8 mouse cellular contexts compared by ENCODE assay signal in the genomic region with DNA sequence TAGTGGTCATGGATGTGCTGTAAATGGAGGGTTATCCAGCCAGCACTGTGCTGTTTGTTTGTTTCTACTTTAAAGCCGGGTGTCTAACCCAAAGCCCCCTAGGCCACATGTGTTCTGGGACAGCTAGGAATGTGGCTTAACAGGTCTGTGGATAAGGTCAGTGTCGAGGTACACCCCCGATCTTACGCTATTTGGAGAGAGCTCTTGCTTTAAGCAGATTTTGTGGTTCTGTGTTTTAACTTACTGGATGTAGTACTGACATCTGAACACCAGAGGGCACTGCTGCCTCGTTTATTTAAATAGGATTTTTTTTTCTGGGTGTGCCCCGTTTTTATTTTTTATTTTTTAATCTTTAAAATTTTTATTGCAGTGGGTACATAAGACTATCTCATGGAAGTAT. TPM values are rescaled to one million over a fixed set of nuclear protein-coding genes. Genes with fewer than 3 reads are reported as not detected.
DNase-seq lines count a peak whose midpoint lies in the region; ATAC-seq lines count a peak whose summit lies in the region.

No protein-coding gene starts in this region.

- no peak overlapping the region for H3K4me3 ChIP-seq in heart, embryonic 11.5 days (ENCODE audit: low read depth, low read length)

- no peak overlapping the region for H3K4me2 ChIP-seq in heart, embryonic 11.5 days

- no peaks in the 10 kb centered on the region for H3K4me1 ChIP-seq in heart, embryonic 11.5 days (ENCODE audit: control insufficient read depth, insufficient read depth, low read length)

- DNase-seq in heart, adult 11 months, result peak; percentile 79
- DNase-seq in right cerebral cortex, adult 2 months (ENCODE audit: low spot score in 2 of 2), result peak; percentile 48 to 55
- DNase-seq in right cerebral cortex, postnatal 25 days, result no peak
- DNase-seq in brain, adult 2 months (ENCODE audit: low read depth, low spot score), result peak; percentile 82
- peak; percentile 48 for DNase-seq in lung, postnatal 10 days
- no peak for DNase-seq in T-cell, adult 2 months (ENCODE audit: low spot score)
- no peak for DNase-seq in adrenal gland, adult 8-10 months

- no peaks in the 10 kb centered on the region for H3K36me3 ChIP-seq in heart, embryonic 11.5 days (ENCODE audit: control insufficient read depth, insufficient read depth, low read length)

- H3K27ac ChIP-seq in heart, embryonic 11.5 days (ENCODE audit: low read depth, low read length), result no peak overlapping the region

- H3K27me3 ChIP-seq in heart, embryonic 11.5 days (ENCODE audit: control insufficient read depth, insufficient read depth, low read length), result no peaks in the 10 kb centered on the region; the same call in 1 of the 2 replicates

- H3K9me3 ChIP-seq in heart, embryonic 11.5 days (replicated peaks; ENCODE audit: control insufficient read depth, low read length), result no peaks in the 10 kb centered on the region

- 18% methylated on average over 6 of the region's 6 CpGs for WGBS in heart, embryonic 11.5 days (ENCODE audit: insufficient replicate concordance)

- H3K9ac ChIP-seq in heart, embryonic 11.5 days (ENCODE audit: low read depth, low read length), result no peak overlapping the region

- no peak for ATAC-seq in heart, embryonic 11.5 days (replicated peaks; ENCODE audit: insufficient number of reproducible peaks, low FRiP score, low TSS enrichment)

RNA-seq across cellular contexts. Expression of gene Wipf1, which starts 21.2 kb away (rescaled TPM):
- 6.3 and 7.8 TPM in 2 replicates for polyA plus RNA-seq in heart, embryonic 11.5 days (2014; fragmentation: Nextera tagmentation; extraction: Ambion mirVana)
- 10 to 100 TPM; 14.3 to 30.5 (median 19.8) TPM for total RNA-seq in adrenal gland, adult 8-10 months (2022)

RNA-seq across cellular contexts. Expression of gene Chrna1, which starts 29.4 kb away (rescaled TPM):
- polyA plus RNA-seq in heart, embryonic 11.5 days (2014; fragmentation: Nextera tagmentation; extraction: Ambion mirVana), result 0.15 and 0.33 TPM in 2 replicates
- total RNA-seq in adrenal gland, adult 8-10 months (2022), result under 1 TPM in 3 of 4 experiments, not detected in 1; 0.05 to 0.09 (median 0.06) TPM

Comparison
In these comparisons a context has a peak if more than half of its experiments do, and no peak if none do; other contexts are left out.
1. DNase-seq: peak in heart, adult 11 months (single experiment), right cerebral cortex, adult 2 months (2 of 2), brain, adult 2 months (single experiment) and lung, postnatal 10 days (single experiment); none in right cerebral cortex, postnatal 25 days (single experiment), T-cell, adult 2 months (single experiment) and adrenal gland, adult 8-10 months (single experiment).